ENCODE assay signal across 14 mouse cellular contexts in genomic region chr13:6461363-6461762, GRCm38 (mm10).
"Had no signal": no experiment of that assay in that cellular context is flagged by ENCODE, and none has a peak within 500 bp of the region (broad histone marks: within the 10 kb centered on the region; RNA-seq: fewer than 3 reads in every experiment).

No protein-coding gene starts in this region.

- H3K36me3 ChIP-seq: limb, embryonic 13.5 days; liver, embryonic 12.5 days; midbrain, embryonic 13.5 days; neural tube, embryonic 12.5 days had no signal

- H3K9ac ChIP-seq: limb, embryonic 13.5 days; liver, embryonic 12.5 days; lung, embryonic 14.5 days; midbrain, embryonic 13.5 days; neural tube, embryonic 12.5 days had no signal

- H3K27ac ChIP-seq: kidney, postnatal 0 days; limb, embryonic 13.5 days; liver, embryonic 12.5 days; midbrain, embryonic 13.5 days; neural tube, embryonic 12.5 days had no signal

- H3K4me3 ChIP-seq: limb, embryonic 13.5 days; liver, embryonic 12.5 days; midbrain, embryonic 13.5 days; neural tube, embryonic 12.5 days had no signal

- ATAC-seq: liver, embryonic 12.5 days; midbrain, embryonic 13.5 days had no signal

- H3K27me3 ChIP-seq: limb, embryonic 13.5 days; liver, embryonic 12.5 days; midbrain, embryonic 13.5 days; neural tube, embryonic 12.5 days had no signal

- DNase-seq: kidney, adult 9 months; kidney, postnatal 36 days; layer of hippocampus, postnatal 36 days; left cerebral cortex, postnatal 4 days; lung, embryonic 14.5 days; lung, postnatal 10 days; lung, postnatal 4 days; thymus, adult 18-20 months; thymus, postnatal 14 days had no signal

- H3K4me2 ChIP-seq: limb, embryonic 13.5 days; liver, embryonic 12.5 days; lung, embryonic 14.5 days; midbrain, embryonic 13.5 days; neural tube, embryonic 12.5 days had no signal

- H3K4me1 ChIP-seq: limb, embryonic 13.5 days; liver, embryonic 12.5 days; midbrain, embryonic 13.5 days; neural tube, embryonic 12.5 days had no signal

- H3K9me3 ChIP-seq: limb, embryonic 13.5 days; liver, embryonic 12.5 days; midbrain, embryonic 13.5 days; neural tube, embryonic 12.5 days had no signal
